Mouse (Mus musculus): Measurements from ENCODE around the gene Slc17a7.

GRCm38 (mm10) chr7:45122561-45123185 is 41.1 kb upstream of the Slc17a7 start:
- TF ChIP-seq CTCF (IDR thresholded peaks at IDR 0.05; ENCODE audit: low read depth), result no peak
- no peak for TF ChIP-seq EP300 (IDR thresholded peaks at IDR 0.05; ENCODE audit: low read depth)

Measured in liver, postnatal 0 days (tissue).